Mouse (Mus musculus): ENCODE results near the gene Lrp4.
A peak's percentile ranks its signal among the peaks of the same experiment; 100 is the strongest.

Gene Lrp4

DNA sequence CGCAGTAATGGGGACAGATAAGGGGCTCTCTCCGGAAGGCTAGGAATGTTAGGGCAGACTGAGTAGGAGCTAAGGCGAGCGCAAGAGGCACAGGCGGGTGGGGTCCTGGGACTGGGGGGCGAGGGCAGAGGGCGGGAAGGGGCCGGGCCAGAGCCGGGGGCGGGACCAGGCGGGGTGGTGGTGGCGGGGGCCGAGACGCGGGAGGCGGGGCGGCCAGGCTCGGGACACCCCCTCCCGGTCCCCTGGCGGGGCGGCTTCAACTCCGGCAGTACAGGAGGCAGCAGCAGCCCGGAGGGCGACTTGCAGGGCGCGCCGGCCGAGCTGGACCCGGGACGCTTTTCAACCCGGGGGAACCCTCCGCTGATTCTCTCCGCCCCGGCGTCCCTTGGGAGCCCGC lies at the start of gene Lrp4:
Gene Lrp4, plus strand, starts transcription at position 253 of the 397 bp plus-strand sequence.
- peak; percentile 26; the same call in 1 of the 2 replicates for TF ChIP-seq GATA4 (IDR thresholded peaks at IDR 0.05; ENCODE audit: insufficient replicate concordance, low read length)

DNA sequence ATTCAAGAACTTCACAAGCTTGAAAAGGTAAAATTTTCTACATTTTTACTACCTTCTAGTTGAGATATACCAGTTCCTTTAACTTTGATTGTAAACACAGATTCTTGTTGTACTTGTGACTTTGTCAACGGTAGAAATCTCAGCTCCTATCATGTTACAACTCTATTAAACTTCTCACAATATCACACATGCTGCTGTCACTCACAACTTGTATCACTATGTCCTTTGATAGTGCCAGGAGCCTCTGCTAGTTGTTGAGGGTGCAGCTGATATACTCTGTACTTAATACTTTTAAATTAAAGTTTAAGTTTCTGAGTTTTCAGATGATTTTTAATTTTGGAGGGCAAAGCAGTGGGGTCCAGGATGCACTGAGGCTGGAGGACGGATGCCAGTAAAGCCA lies 49.3 kb upstream of the Lrp4 start:
- no peak for TF ChIP-seq GATA4 (IDR thresholded peaks at IDR 0.05; ENCODE audit: insufficient replicate concordance, low read length)

DNA sequence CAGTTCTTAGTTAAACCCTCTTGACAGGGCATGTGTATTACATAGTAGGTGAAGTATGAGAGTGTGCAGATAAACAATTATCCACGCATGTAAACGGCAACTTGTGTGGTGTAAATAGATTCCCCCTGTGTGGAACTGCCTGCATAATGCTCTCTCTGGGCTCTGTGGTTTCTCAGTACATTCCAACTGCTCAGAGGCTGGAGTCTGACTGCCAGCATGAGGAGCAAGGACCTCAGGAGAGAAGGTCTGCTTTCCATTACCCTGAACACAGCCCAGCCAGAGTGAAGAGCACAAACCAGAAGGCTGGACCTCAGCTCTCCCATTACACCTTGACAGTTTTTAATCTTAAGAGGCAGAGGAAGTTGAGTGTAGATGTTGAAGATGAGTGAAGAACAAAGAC lies 45.8 kb upstream of the Lrp4 start:
- no peak for TF ChIP-seq GATA4 (IDR thresholded peaks at IDR 0.05; ENCODE audit: insufficient replicate concordance, low read length)

DNA sequence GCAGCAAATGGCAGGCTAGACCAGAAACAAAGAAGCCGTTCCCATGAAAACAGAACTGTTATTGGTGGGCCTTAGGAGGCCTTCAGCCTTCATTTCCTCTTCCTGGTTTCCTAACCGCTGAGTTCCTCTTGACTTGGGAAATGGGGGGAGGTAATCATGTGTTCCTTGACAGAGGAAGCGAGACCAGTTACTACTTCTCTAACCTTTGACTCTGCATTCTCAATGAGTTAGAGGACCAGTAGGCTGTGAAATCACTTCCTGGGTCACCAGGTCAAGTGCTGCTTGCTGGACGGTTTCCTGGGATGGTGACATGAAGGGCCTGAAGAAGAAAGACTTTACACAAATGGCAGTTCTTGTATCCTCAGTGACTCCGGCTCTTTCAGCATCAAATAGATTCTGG lies 45.0 kb upstream of the Lrp4 start:
- TF ChIP-seq GATA4 (IDR thresholded peaks at IDR 0.05; ENCODE audit: insufficient replicate concordance, low read length) = no peak

DNA sequence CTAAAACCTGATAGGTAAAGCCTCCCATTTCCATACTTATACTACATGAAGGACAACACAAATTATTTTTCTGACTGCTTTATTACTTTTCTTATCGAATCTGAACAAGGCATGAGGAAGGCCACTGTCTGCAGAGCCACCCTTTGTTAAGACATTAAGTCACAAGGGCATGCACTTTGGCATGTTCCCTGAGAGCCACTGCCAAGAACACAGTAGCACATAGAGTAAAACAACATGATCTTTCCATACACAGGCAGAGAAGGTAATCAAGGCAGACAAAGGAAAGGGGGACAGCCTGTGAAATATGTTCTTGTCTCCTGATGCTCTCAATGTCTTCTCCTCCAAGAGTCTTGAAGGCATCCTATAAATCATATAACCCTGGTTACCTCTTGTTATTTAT lies 43.5 kb upstream of the Lrp4 start:
- no peak for TF ChIP-seq GATA4 (IDR thresholded peaks at IDR 0.05; ENCODE audit: insufficient replicate concordance, low read length)

DNA sequence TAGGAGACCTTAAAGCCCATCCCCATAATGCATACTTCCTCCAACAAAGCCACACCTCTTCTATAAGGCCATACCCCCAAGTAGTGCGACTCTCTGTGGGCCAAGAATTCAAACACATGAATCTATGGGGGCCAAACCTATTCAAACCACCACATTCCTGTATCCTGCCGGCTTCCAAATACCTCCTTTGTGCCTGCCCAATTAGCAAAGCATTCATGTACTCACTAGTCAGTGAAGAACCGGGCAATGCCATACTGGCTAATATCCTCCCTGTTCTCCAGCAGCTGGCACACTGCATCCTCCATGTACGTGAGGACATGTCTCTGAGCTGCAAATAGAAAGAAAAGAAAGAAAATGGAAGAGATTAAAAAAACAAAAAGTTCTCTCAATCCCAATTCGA lies 35.7 kb upstream of the Lrp4 start:
- no peak for TF ChIP-seq GATA4 (IDR thresholded peaks at IDR 0.05; ENCODE audit: insufficient replicate concordance, low read length)

DNA sequence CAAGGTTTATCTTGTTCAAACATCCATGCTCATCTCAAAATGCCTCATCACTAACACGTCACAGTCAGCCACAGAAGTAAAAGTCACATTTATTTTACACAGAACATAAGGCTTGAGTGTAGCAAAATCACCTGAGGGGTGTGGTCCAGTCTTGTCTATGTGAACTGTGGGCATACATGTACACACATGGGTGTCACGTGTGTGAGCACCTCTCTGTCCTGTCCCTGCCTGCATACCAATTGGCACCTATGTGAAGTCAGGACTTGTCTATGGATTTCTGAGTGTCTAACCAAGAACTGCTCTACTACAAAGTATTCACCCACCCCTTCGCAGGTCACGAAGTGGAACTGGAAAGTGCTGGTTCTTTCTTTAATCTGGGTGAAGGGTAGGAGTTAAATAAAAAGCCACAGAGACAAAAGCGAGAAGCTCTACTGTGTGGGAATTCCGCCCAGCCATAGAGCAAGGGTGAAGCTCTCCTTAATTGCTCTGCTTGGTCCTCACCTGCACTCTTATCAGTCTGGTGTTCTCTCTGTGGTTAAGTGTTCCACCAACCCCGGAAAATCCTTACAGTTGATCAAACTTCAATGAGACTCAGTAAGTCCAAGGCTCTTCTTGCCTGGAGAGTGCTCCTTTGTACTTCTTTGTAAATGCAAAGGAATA lies 33.1 kb upstream of the Lrp4 start:
- TF ChIP-seq GATA4 (IDR thresholded peaks at IDR 0.05; ENCODE audit: insufficient replicate concordance, low read length) = no peak

DNA sequence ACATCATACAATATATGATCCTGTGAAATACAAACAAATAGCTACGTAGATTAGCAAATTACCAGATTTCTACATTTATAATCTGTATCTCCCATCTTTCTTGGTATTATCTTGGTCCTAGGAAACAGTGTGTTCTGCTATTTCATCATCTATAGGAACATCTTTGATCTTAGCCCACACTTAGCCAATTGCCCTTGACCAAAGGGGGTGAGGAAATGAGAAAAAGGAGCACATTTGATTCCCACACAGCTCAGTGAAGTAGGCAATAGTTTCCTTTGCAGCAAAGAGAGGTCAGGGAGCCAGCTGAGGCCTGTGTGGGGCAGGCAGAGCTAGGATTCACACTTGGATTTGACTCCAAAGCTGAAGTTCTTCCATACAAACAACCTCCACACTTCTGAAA lies 31.0 kb upstream of the Lrp4 start:
- no peak for TF ChIP-seq GATA4 (IDR thresholded peaks at IDR 0.05; ENCODE audit: insufficient replicate concordance, low read length)

DNA sequence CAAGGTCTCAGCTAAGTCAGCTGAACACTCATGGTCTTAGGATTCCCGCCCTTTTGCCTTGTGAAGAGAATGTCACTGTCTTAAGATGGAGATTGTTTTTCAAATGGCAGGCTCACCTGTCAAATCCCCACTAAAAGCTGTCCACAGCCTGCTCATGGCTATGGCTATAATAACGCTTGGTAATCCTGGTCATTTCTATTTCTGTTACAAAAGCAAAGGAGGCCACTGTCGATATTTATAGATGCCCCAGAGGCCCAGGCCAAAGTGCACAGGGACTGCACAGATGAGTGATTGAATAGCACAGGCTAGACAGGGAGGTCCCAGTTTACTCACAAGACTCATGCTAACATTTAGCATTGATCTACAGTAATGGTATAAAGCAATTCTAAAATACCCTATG lies 28.2 kb upstream of the Lrp4 start:
- TF ChIP-seq GATA4 (IDR thresholded peaks at IDR 0.05; ENCODE audit: insufficient replicate concordance, low read length) = no peak

DNA sequence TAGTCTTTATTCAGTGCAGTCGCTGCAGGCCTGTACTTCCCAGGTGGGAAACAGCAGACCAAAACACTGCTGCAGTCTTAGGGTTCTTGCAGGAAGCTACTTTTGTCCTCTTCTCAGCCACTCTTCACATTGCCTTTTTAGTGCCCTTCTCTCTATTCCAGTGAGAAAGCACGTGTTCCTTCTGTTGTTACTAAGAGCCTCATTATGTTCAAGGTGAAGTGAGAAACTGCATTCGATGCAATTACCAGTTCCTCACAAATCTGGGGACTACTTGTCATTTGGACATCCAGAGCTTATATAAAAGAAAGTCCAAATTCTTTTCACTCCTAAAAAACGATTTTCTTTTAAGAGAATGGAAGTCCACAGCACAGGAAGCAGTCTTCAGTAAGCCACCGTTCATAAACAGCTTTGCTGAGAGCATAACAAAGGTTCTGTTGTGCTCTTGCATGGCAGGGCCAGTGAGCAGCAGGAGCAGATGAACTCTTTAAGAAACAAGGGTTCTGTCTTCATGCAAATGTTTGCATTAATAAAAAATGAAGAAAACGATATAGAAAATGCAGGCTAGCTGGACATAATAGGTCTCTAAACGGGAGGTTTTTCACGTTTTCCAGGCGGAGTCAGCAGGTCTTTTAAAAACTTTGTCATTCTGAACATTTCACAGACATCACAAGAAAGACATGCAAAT lies 27.3 kb upstream of the Lrp4 start:
- no peak for TF ChIP-seq GATA4 (IDR thresholded peaks at IDR 0.05; ENCODE audit: insufficient replicate concordance, low read length)

DNA sequence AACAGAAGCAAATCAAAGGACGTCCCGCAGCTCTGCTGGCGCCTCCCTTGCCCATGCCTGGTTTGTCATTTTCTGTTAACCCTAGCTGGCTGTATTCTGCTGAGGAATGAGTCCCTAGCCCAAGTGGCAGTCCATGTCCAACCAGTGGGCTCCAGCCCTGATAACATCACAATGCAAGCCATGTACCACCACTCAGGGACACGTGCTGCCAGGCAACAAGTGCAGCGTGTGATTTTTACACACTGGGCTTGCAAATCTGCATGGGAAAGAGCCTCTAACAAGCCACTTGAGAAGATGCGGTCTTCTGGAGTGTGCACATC lies 26.8 kb upstream of the Lrp4 start:
- TF ChIP-seq GATA4 (IDR thresholded peaks at IDR 0.05; ENCODE audit: insufficient replicate concordance, low read length) = no peak

DNA sequence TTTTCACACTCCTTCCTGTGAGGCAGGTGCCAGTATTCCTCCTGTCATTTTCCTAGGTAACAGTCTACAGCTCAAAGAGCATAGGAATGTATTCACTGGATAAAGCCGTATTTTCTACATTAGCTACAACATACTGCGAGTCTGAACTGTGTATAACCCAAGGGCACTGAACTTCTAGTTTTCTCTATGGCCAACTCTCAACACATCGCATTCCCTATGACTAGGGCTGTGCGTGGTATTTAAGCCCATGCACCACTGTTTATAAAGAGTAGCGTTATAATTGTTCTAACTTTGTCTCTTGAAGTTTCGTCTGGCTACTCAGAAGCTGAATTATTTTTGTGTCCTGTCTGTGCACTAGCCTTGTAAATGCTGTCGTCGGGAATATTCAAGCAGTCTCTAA lies 20.6 kb upstream of the Lrp4 start:
- TF ChIP-seq GATA4 (IDR thresholded peaks at IDR 0.05; ENCODE audit: insufficient replicate concordance, low read length) = no peak

DNA sequence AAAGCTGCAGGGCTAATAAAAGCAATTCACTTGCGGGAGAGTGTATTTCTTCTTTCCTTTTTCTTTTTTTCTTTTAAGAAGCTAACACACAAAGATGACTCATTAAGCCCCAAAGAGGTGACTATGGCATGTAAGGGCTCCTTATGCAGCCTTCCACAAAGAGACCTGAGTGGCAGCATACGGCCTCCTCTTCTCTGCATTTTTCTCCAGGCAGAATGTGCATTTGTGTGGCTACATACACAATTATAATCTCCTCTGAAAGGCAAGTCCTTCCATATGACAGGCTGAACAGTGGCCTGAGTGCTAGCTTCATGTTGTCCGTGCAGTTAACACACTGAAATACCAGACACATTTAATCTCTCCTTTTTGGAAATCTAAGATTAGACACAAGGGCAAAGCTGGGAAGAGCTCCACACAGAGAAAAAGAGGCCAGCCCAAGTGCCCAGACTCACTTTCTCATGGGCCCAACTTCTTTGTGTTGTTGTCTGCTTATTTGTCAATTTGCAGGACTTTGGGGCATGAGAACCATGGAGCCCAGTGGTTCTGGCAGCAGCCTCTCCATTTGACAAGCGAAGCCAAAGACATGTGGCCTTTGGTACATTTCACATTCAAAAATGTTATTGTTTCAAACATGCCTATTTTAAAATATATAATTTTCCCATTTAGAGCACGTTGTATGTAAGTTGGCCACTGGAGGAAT lies 20.0 kb upstream of the Lrp4 start:
- no peak for TF ChIP-seq GATA4 (IDR thresholded peaks at IDR 0.05; ENCODE audit: insufficient replicate concordance, low read length)

DNA sequence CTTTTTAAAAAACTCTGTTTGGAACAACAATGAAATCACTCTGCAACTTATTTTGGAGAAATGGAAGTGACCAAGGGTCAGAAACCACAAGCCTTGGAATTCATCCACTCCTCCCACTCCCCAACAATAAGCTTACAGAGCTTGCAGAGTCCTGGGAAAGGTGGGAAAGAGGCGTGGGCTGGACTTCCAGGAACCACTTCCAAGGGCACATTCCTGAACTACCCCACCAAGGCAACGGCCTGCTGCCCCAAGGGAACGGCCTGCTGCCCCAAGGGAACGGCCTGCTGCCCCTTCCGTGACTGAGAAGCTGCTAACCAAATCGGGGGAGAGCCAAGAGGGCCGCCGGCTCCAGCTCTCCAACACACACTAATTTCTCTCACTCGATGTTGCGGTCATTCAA lies 18.0 kb upstream of the Lrp4 start:
- TF ChIP-seq GATA4 (IDR thresholded peaks at IDR 0.05; ENCODE audit: insufficient replicate concordance, low read length) = no peak

DNA sequence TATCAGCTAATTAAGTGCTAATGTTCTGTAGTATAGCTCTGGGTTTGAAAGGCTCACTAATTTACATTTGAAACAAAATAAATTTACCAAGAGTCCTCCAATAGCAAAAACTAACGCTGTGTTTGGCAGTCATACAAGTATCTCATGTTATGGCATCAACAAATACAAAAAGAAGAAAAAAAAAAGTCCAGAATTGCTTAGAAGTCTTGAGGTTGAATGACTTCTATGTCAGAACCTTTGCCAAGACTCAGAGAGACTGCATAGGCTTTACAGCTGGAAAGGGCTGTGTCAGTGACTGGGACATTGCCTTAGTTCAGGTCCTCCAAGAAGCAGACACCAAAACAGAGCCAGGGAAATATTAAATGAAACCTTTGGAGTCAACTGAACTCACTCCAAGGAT lies 17.4 kb upstream of the Lrp4 start:
- no peak for TF ChIP-seq GATA4 (IDR thresholded peaks at IDR 0.05; ENCODE audit: insufficient replicate concordance, low read length)

DNA sequence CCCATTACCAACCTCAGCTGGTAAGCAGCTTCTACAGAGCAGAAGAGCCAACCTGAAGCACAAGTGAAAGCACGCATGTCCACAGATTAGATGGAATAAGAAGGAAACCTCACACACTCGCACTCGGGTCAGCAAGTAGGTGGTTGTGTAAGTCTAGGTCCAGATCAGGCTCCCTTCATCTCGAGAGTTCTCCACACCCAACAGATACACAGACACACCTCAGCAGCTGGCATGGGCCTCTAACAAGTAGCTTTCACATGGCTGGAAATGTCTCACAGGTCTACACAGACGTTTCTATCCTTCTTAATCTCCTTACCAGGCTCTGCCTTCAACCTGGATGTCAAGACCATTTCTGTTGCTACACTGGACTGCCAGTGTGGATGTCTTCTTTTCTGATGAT lies 16.6 kb upstream of the Lrp4 start:
- no peak for TF ChIP-seq GATA4 (IDR thresholded peaks at IDR 0.05; ENCODE audit: insufficient replicate concordance, low read length)

Data from liver, adult (tissue).